Mouse (Mus musculus): ENCODE measurements around the gene Nav3.
"Not testable (repeated sequence)": the region's sequence is repeated elsewhere in the genome, so short reads cannot be mapped to it uniquely, and the experiment has no call there.

The Nav3 gene

GRCm38 (mm10) chr10:110455838-110456493 lies at the start of gene Nav3:
Gene Nav3 (minus strand): TSS chr10:110456204.
- peak; percentile 66 to 77 for DNase-seq

- no peak for DNase-seq
These were observed 29.3 kb upstream of the Nav3 start for GRCm38 (mm10) chr10:110485306-110485705.

- DNase-seq, result no peak
These were observed 28.8 kb upstream of the Nav3 start for GRCm38 (mm10) chr10:110484822-110485221.

- DNase-seq, result no peak
These were observed 23.2 kb upstream of the Nav3 start for GRCm38 (mm10) chr10:110479189-110479588.

GRCm38 (mm10) chr10:110477689-110478314 lies 21.8 kb upstream of the Nav3 start:
- DNase-seq, result no peak

- DNase-seq, result no peak
These were observed 18.1 kb upstream of the Nav3 start for GRCm38 (mm10) chr10:110474107-110474506.

- DNase-seq, result no peak
These were observed 13.4 kb upstream of the Nav3 start for GRCm38 (mm10) chr10:110469445-110469844.

- DNase-seq, result no peak
These were observed 754 bp downstream of the Nav3 start for GRCm38 (mm10) chr10:110455063-110455837.

- no peak for DNase-seq
These were observed 2.4 kb downstream of the Nav3 start for GRCm38 (mm10) chr10:110453566-110453965.

GRCm38 (mm10) chr10:110440396-110440795 lies 15.6 kb downstream of the Nav3 start:
- DNase-seq, result no peak

GRCm38 (mm10) chr10:110431078-110431477 lies 24.9 kb downstream of the Nav3 start:
- no peak for DNase-seq

- DNase-seq, result no peak
These were observed 26.4 kb downstream of the Nav3 start for GRCm38 (mm10) chr10:110429578-110429977.

- DNase-seq, result no peak
These were observed 27.0 kb downstream of the Nav3 start for GRCm38 (mm10) chr10:110429052-110429451.

- no peak for DNase-seq
These were observed 34.5 kb downstream of the Nav3 start for GRCm38 (mm10) chr10:110421533-110421932.

GRCm38 (mm10) chr10:110417003-110417402 lies 39.0 kb downstream of the Nav3 start:
- DNase-seq, result no peak

- no peak for DNase-seq
These were observed 40.4 kb downstream of the Nav3 start for GRCm38 (mm10) chr10:110415624-110416023.

- no peak for DNase-seq
These were observed 42.6 kb downstream of the Nav3 start for GRCm38 (mm10) chr10:110413281-110413897.

GRCm38 (mm10) chr10:110402950-110403349 lies 53.1 kb downstream of the Nav3 start:
- no peak for DNase-seq

- no peak for DNase-seq
These were observed 55.4 kb downstream of the Nav3 start for GRCm38 (mm10) chr10:110400642-110401041.

GRCm38 (mm10) chr10:110398643-110399042 lies 57.4 kb downstream of the Nav3 start:
- no peak for DNase-seq

GRCm38 (mm10) chr10:110386476-110387197 lies 69.4 kb downstream of the Nav3 start:
- no peak for DNase-seq

- not testable (repeated sequence) for DNase-seq
These were observed 72.3 kb downstream of the Nav3 start for GRCm38 (mm10) chr10:110383506-110384229.
